Mouse (Mus musculus) activated CD4-positive, CD25-positive, alpha-beta regulatory T cell, adult 4 months (primary cell): ENCODE measurements at regions not wholly inside any gene's neighbourhood (a gene's known extent, or its start where the extent isn't known, plus 50 kb on each side); places are given as distances from the start of the nearest gene placed in this dataset.
A peak's percentile ranks its signal among the peaks of the same experiment; 100 is the strongest.
"Not testable (repeated sequence)": the region's sequence is repeated elsewhere in the genome, so short reads cannot be mapped to it uniquely, and the experiment has no call there.

Experiments
- ATAC-seq: one replicate; pipeline ENCODE4 v1.8.0; 2017

- not testable (repeated sequence) for ATAC-seq
Measured at GRCm38 (mm10) chr6:133724627-133725026, 128.9 kb downstream of the Kap start.

GRCm38 (mm10) chr6:133706712-133707111 lies 146.8 kb downstream of the Kap start:
- ATAC-seq = peak; percentile 23

- no peak for ATAC-seq
Measured at GRCm38 (mm10) chr6:133701625-133702024, 151.9 kb downstream of the Kap start.
